Mouse (Mus musculus) embryonic facial prominence, embryonic 11.5 days (tissue): ENCODE data around the gene Gm9837. TPM values are rescaled to one million over a fixed set of nuclear protein-coding genes. Genes with fewer than 3 reads are reported as not detected.

Experiments
- ATAC-seq: fragments of 200-750 bp; cut with Nextera tagmentation; replicated peaks from 2 replicates; pipeline ENCODE4 v1.8.0; 2017; ENCODE audit warnings: low read depth; ENCODE audit not compliant: insufficient number of reproducible peaks, low FRiP score, low TSS enrichment
- DNase-seq: peaks from one replicate; pipeline ENCODE4 v3.0.0-alpha.2; 2015; ENCODE audit warnings: low spot score
- H3K27ac ChIP-seq: fragments of 300-500 bp; sonication (generic); replicated peaks from 2 replicates; pipeline ENCODE4 v1.5.1; 2014; ENCODE audit warnings: mild to moderate bottlenecking, low read depth, low read length, control low read depth
- H3K27me3 ChIP-seq: fragments of 300-500 bp; sonication (generic); 2 replicates; pipeline ENCODE4 v1.6.1; 2014; ENCODE audit warnings: mild to moderate bottlenecking, low read length, moderate library complexity, mixed read lengths; ENCODE audit not compliant: control insufficient read depth, insufficient read depth
- H3K36me3 ChIP-seq: fragments of 300-500 bp; sonication (generic); replicated peaks from 2 replicates; pipeline ENCODE4 v1.6.1; 2014; ENCODE audit warnings: low read depth, mild to moderate bottlenecking, low read length, moderate library complexity, mixed read lengths; ENCODE audit not compliant: control insufficient read depth, insufficient read depth
- H3K4me1 ChIP-seq: fragments of 300-500 bp; sonication (generic); 2 replicates; pipeline ENCODE4 v1.6.1; 2014; ENCODE audit warnings: low read length, mixed read lengths; ENCODE audit not compliant: control insufficient read depth, insufficient read depth
- H3K4me2 ChIP-seq: fragments of 300-500 bp; sonication (generic); 2 replicates; pipeline ENCODE4 v1.6.1; 2014; ENCODE audit warnings: low read depth, mild to moderate bottlenecking, control low read depth, low read length, moderate library complexity
- H3K4me3 ChIP-seq: fragments of 300-500 bp; sonication (generic); 2 replicates; pipeline ENCODE4 v1.5.1; 2014; ENCODE audit warnings: low read depth, low read length, control low read depth
- H3K9ac ChIP-seq: fragments of 300-500 bp; sonication (generic); replicated peaks from 2 replicates; pipeline ENCODE4 v1.6.1; 2014; ENCODE audit warnings: mild to moderate bottlenecking, control low read depth, low read length
- H3K9me3 ChIP-seq: fragments of 300-500 bp; sonication (generic); replicated peaks from 2 replicates; pipeline ENCODE4 v1.6.1; 2016; ENCODE audit warnings: mild to moderate bottlenecking, low read length, inconsistent platforms, mixed read lengths; ENCODE audit not compliant: control insufficient read depth
- WGBS: fragments of 180-500 bp; shearing (Covaris S2); extraction: QIAGEN DNeasy Blood & Tissue Kit; methylation state at CpG from one replicate; pipeline ENCODE4 v1.1.7; 2014; 5-methylcytosine and 5-hydroxymethylcytosine counted together
- polyA plus RNA-seq: library from polyadenylated mRNA; unstranded; fragments of >200 nt; fragmentation: Nextera tagmentation; extraction: Ambion mirVana; gene quantifications from 2 replicates; pipeline ENCODE4 v1.2.1, GENCODE M21; 2014

Gene Gm9837
- polyA plus RNA-seq, 1 experiment from 2014 or later: not detected

DNA sequence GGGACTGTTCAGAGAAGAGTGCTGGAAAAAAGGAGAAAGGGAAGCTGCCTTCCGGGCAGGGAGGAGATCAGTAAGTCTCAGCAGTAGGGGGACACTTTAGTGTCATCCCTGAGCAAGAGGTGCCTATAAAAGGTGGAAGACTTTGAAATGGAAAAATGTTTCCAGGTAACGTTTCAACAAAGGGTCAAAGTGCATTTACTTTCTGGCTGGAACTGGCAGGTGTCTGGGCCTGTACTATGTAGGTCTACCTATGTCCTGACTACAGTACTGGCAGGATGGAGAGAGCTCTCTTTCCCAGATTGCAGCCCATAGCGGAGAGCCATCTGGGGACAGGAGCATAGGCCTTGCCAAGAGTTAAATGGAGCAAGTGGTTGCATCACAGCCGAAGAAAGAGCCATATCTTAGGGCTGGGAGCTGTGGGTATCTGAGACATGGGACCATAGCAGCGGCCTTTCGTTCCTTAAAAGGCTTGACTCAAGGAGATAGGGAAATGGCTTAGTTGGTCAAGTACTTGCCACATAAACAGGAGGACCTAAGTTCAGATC, 44.5 kb downstream of the Gm9837 start:
- DNase-seq: no peak
- 80% methylated on average over 6 of the region's 6 CpGs for WGBS
- Histone ChIP-seq H3K4me3 (no peak overlapping the region), H3K9me3 (no peaks in the 10 kb centered on the region), H3K27me3 (no peaks in the 10 kb centered on the region), H3K27ac (no peak overlapping the region), H3K9ac (no peak overlapping the region), H3K4me1 (no peaks in the 10 kb centered on the region), H3K4me2 (no peak overlapping the region), H3K36me3 (no peaks in the 10 kb centered on the region)
- ATAC-seq: no peak

DNA sequence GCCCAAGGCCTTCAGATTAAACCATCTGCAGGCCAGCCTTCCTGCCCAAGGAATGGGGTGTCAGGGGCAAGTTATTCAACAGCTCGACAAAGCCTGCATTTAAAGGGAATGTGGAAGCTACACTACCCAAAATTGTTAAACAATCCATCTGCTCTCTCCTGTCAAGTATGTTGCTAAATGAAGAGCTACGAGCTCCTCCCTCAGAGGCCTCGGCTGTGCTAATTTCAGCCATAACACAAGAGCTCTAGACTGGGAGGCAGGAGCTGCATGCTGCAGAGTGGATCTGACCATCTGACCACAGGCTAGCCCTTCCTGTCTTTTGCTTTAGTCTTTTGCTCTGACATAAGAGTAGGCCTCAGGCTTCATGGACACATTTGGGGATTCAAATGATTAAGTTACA, 45.0 kb downstream of the Gm9837 start:
- Histone ChIP-seq H3K27ac (no peak overlapping the region), H3K9me3 (no peaks in the 10 kb centered on the region), H3K27me3 (no peaks in the 10 kb centered on the region), H3K9ac (no peak overlapping the region), H3K36me3 (no peaks in the 10 kb centered on the region; the same call in 1 of the 2 replicates), H3K4me3 (no peak overlapping the region), H3K4me2 (no peak overlapping the region), H3K4me1 (no peaks in the 10 kb centered on the region)
- DNase-seq (no peak), ATAC-seq (no peak)
- WGBS: 74% methylated on average over 3 of the region's 3 CpGs

- no peak overlapping the region for H3K4me2 ChIP-seq
- no peaks in the 10 kb centered on the region for H3K9me3 ChIP-seq
- H3K4me3 ChIP-seq: no peak overlapping the region
- no peak overlapping the region for H3K9ac ChIP-seq
- no peaks in the 10 kb centered on the region for H3K4me1 ChIP-seq
- no peak overlapping the region for H3K27ac ChIP-seq
- ATAC-seq (no peak), DNase-seq (no peak)
- WGBS: 84% methylated on average over 2 of the region's 2 CpGs
- H3K27me3 ChIP-seq: no peaks in the 10 kb centered on the region
- H3K36me3 ChIP-seq: no peaks in the 10 kb centered on the region; the same call in 1 of the 2 replicates
These were observed 45.5 kb downstream of the Gm9837 start for GRCm38 (mm10) chr11:53424826-53425225.

DNA sequence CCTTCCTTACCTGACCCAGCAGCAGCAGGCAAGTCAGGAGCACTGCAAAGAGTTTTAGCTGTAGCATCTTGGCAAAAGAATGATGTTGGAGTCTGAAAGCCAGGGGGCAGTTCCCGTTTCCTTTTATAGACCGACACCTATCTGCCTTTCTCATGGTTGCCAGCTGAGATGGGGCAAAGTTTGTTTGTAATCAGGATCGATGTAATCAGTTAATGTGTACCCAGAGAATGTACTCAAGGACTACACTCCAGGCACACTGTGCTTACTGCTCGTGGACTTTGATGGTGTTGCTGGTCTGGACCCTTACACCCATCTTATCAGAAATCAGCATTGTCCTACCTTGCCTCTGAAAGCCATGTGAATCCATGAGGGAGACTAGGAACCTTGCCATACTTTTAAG, 47.2 kb downstream of the Gm9837 start, which contains the start of gene Leap2:
Gene Leap2, minus strand, starts transcription at position 135 of the 400 bp plus-strand sequence.
- no peaks in the 10 kb centered on the region for H3K27me3 ChIP-seq
- no peaks in the 10 kb centered on the region for H3K9me3 ChIP-seq
- DNase-seq (no peak), ATAC-seq (no peak)
- no peak within 1 kb of the TSS for H3K27ac ChIP-seq
- no peak within 1 kb of the TSS for H3K9ac ChIP-seq
- no peaks in the 10 kb centered on the region; the same call in 1 of the 2 replicates for H3K36me3 ChIP-seq
- 95% methylated on average over 4 of the region's 4 CpGs for WGBS
- H3K4me1 ChIP-seq: no peaks in the 10 kb centered on the region
- no peak within 1 kb of the TSS for H3K4me2 ChIP-seq
- no peak within 1 kb of the TSS for H3K4me3 ChIP-seq

Other genes starting within 250 kb of the Gm9837 start
- gene Hspa4, start 170.0 kb downstream of the Gm9837 start, polyA plus RNA-seq: 123 and 148 TPM in 2 replicates
- 27.1 and 31.4 TPM in 2 replicates for gene Zcchc10, start 145.8 kb downstream of the Gm9837 start, polyA plus RNA-seq
- gene Aff4, start 119.6 kb downstream of the Gm9837 start, polyA plus RNA-seq: 37.5 and 38.5 TPM in 2 replicates
- gene Leap2, start 47.3 kb downstream of the Gm9837 start, polyA plus RNA-seq: not detected in 2 replicates
- gene Uqcrq, start 39.6 kb downstream of the Gm9837 start, polyA plus RNA-seq: 520 and 550 TPM in 2 replicates
- gene Gdf9, start 39.5 kb downstream of the Gm9837 start, polyA plus RNA-seq: 0.84 and 1.3 TPM in 2 replicates
- gene Gm10447, start 13.4 kb downstream of the Gm9837 start, polyA plus RNA-seq: 0.14 TPM in 1 of 2 replicates, not detected in the other
- gene Shroom1, start 13.3 kb downstream of the Gm9837 start, polyA plus RNA-seq: 2.3 and 3.3 TPM in 2 replicates
- not detected in 2 replicates for gene Gm9945, start 9.7 kb upstream of the Gm9837 start, polyA plus RNA-seq
- 1.5 and 2.3 TPM in 2 replicates for gene Sowaha, start 9.8 kb upstream of the Gm9837 start, polyA plus RNA-seq
- gene Sept8, start 48.8 kb upstream of the Gm9837 start, polyA plus RNA-seq: 17.3 and 20.6 TPM in 2 replicates
- 71.6 and 86.4 TPM in 2 replicates for gene Kif3a, start 96.9 kb upstream of the Gm9837 start, polyA plus RNA-seq
- gene Il4, start 148.2 kb upstream of the Gm9837 start, polyA plus RNA-seq: 2.2 and 2.8 TPM in 2 replicates
- gene Il13, start 164.2 kb upstream of the Gm9837 start, polyA plus RNA-seq: not detected in 2 replicates
- gene Rad50, start 236.8 kb upstream of the Gm9837 start, polyA plus RNA-seq: 26.5 and 26.8 TPM in 2 replicates